Mouse (Mus musculus): ENCODE results near the gene Prss27.
"Not testable (repeated sequence)": the region's sequence is repeated elsewhere in the genome, so short reads cannot be mapped to it uniquely, and the experiment has no call there.

Gene Prss27

GRCm38 (mm10) chr17:24030551-24030950, 7.4 kb upstream of the Prss27 start:
- in situ Hi-C loops (cut with MboI, MseI): no loop called here

GRCm38 (mm10) chr17:24035087-24035486, 2.9 kb upstream of the Prss27 start:
- in situ Hi-C loops (cut with MboI, MseI): no loop called here

DNA sequence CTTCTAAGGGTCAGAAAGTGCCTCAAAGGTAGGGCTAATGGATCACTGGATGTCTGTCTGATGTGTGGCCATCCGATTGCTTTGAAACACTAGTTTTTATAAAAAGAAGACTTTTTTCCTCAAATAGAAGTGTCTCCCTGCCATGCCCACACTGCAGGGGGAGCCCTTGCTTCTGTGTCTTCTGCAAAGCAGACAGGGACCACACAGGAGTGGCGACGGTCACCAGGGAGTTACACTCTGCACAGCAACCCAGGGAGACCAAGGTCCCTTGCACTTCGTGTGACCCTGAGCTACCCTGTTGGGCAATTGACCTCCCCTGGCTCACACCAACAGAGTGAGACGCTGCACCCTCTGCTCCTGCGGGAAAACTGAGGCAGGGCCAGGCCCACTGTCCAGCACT, 990 bp upstream of the Prss27 start:
- in situ Hi-C loops (cut with MboI, MseI): no loop called here

DNA sequence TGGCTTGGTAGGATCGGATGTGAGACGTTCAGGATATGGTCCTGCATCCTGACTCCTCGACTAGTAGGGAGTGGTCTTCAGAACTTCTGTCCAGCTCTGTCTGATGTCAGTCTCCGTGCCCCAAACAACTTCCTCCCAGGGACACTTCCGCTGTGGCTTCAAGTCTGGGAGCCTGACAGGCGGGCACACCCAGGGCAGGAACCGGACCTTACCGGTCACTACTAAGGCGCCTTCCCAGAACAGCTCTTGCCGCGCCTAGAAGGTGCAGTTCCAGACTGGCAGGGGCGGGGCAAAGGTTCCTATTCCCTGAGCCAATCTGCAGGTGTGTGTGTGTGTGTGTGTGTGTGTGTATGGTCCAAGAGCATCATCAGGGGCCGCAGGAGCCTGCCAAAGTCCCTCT, 584 bp upstream of the Prss27 start:
- in situ Hi-C loops (cut with MboI, MseI): no loop called here

GRCm38 (mm10) chr17:24044482-24044881, 6.5 kb downstream of the Prss27 start:
- in situ Hi-C loops (cut with MboI, MseI): no loop called here

GRCm38 (mm10) chr17:24045608-24046007, 7.7 kb downstream of the Prss27 start:
- in situ Hi-C loops (cut with MboI, MseI): no loop called here

GRCm38 (mm10) chr17:24046026-24046425, 8.1 kb downstream of the Prss27 start:
- in situ Hi-C loops (cut with MboI, MseI): no loop called here

DNA sequence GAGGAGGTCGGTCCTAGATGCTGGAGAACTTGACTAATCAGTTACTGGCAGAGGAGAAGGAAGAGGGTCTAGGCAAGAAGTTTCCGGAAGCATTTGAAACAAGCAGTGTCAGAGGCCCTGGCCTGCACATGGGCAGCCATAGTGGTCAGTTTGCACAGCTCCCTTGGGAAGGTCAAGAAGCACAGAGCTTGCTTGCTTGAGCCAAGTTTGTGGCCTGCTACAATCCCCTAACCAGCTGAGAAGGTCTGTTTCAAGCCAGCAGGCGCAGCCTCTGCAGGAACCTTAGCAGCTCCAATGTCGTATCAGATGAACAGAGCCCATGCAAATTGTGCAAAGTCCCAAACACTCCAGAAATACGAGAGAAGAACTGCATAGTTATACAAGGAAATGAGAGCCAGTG, 10.1 kb downstream of the Prss27 start:
- in situ Hi-C loops (cut with MboI, MseI): no loop called here

- in situ Hi-C loops (cut with MboI, MseI): no loop called here
These were observed 11.1 kb downstream of the Prss27 start for GRCm38 (mm10) chr17:24049008-24049407.

DNA sequence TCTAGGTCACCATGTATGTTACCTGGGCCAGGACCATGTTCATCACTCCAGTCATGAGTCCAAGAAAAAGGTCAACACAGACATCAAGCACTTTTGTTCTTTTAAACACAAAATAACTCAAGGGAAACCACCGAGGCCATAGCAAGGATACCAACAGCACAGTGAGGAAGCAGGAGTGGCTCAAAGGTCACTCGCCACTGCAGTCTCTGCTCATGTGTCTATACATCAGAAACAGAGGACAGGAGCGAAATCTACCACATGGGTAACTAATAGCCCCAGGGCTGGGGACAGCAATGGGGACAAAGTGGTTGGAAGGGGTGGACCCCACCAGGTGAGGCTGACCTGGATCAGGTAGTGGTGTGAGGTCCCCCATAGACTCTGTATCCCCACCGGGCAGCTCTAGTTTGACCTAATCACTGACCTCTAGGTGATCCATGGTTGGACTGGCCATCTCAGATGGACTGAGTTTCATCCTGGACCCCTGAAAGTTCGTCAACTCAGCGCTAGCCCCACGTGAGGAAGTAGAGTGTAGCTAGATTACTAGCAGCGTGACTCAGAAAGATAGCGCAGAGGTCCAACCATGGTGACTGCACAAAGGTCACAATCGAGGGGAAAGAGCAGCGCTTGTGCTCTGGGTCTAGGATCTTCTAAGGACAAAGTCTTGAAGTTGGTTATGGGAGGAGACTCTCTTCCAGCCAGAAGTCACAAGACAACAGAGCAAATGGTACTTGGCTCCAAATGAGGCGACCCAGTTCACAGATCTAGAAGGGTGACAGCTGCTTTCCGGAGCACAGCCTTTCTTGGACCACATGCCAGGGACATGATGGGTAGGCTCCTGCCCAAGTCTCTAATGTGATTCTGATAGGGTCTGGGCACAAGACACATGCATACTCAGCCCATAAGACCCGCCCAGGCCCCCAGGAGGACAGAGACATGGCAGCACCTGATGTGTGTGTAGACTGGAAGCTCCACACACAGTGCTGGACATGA, 19.0 kb downstream of the Prss27 start:
- in situ Hi-C loops (cut with MboI, MseI): no loop called here

- in situ Hi-C loops (cut with MboI, MseI): no loop called here
These were observed 19.8 kb downstream of the Prss27 start for GRCm38 (mm10) chr17:24057730-24058245.

GRCm38 (mm10) chr17:24062459-24063155, 24.7 kb downstream of the Prss27 start:
- in situ Hi-C loops (cut with MboI, MseI): no loop called here

DNA sequence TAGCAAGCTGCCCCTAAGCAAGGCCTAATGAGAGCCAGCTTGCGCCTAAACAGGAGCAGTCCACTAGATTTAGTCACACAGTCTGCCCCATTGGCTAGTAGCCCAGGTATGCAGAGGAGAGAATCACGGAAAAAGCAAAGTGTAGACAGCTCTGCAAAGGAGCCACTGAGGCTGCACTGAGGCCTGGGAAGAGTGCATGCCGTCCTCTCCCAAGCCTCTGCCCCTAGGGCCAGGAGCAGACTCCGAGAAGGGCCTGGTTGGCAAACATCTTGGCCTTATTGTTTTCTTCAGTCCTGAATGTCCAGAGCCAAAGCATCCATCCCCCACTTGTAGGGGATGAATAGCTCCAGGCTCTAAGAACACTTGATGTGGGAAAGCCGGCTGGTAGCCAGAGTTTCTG, 30.3 kb downstream of the Prss27 start:
- in situ Hi-C loops (cut with MboI, MseI): no loop called here

DNA sequence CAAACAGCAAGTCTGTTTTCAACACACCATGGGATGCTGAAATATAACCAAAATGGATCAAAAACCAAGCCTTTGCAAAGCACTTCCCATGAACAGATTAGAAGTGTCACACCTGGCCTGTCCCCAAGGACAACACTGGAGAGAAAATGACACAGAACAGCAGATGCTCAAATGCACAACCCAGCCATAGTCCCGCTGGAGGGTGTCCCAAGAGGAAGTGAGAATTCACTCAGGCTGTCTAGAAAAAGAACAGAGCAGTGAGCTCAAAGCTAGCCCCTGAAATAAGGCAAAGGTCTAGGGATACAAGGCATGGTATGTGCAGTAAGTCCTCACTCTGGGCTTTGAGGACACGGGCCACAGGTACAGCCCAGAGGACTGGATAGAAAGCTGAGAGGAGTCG, 31.6 kb downstream of the Prss27 start:
- in situ Hi-C loops (cut with MboI, MseI): no loop called here

- in situ Hi-C loops (cut with MboI, MseI): no loop called here
These were observed 35.2 kb downstream of the Prss27 start, which contains the start of gene Kctd5 for GRCm38 (mm10) chr17:24072919-24073696. Kctd5 (minus strand) TSS chr17:24073485.

GRCm38 (mm10) chr17:24077101-24077500, 39.2 kb downstream of the Prss27 start:
- in situ Hi-C loops (cut with MboI, MseI): no loop called here

GRCm38 (mm10) chr17:24084593-24084992, 46.6 kb downstream of the Prss27 start:
- in situ Hi-C loops (cut with MboI, MseI): no loop called here

DNA sequence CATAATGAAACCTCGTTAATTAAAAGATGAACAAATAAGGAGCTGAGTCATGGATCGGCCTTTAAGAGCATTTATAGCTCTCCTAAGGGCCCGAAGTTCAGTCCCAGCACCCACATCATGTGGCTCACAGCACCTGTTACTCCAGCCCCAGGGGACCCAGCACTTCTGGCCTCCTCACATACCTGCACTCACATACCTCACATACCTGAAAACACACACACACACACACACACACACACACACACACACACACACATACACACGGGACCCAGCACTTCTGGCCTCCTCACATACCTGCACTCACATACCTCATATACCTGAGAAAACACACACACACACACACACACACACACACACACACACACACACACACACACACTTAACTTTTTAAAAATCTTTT, 48.5 kb downstream of the Prss27 start:
- in situ Hi-C loops (cut with MboI, MseI): not testable (repeated sequence)

DNA sequence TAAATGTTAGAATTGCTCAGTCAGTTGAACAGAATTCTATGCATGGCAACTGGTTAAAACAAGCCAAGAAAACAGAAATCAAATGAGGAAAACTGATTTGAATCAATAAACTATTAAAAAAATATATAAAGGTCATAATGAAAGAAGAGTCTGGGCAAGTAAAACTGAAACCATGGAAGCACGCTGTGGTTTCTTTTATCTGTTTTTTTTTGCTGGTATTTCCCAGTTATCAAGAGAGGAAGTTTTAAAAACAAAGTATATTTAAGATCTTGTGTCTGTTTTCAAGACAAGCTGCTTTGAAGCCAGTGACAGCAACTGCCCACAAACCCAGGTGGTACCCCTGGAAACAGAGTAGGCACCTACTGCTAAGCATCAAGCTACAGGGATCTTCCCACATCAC, 52.6 kb downstream of the Prss27 start:
- in situ Hi-C loops (cut with MboI, MseI): no loop called here
